In genomic region chr16:18805746-18806145, GRCm38 (mm10) we compare ENCODE assay signal across 20 mouse cellular contexts. TPM values are rescaled to one million over a fixed set of nuclear protein-coding genes. Genes with fewer than 3 reads are reported as not detected.
DNase-seq lines count a peak whose midpoint lies in the region.
"Had no signal": no experiment of that assay in that cellular context is flagged by ENCODE, and none has a peak within 500 bp of the region (broad histone marks: within the 10 kb centered on the region; RNA-seq: fewer than 3 reads in every experiment).

No protein-coding gene starts in this region.

- peak; percentile 32 for DNase-seq in kidney, adult 11 months
- DNase-seq in kidney, adult 18-20 months: no peak
- DNase-seq in right cerebral cortex, adult 18-20 months: peak; percentile 13
- no peak for DNase-seq in right cerebral cortex, adult 2 months (ENCODE audit: low spot score in 2 of 2)
- DNase-seq in adrenal gland, postnatal 25 days: peak; percentile 35
- no peak for DNase-seq in cerebellum, postnatal 25 days
- DNase-seq in retina, embryonic 14.5 days (ENCODE audit: low spot score): no peak
- DNase-seq: cerebellum, adult 18-20 months; cerebellum, postnatal 36 days; embryo, embryonic 11 days; gastrocnemius, postnatal 36 days; liver, embryonic 13.5 days; lung, adult 2 months; lung, postnatal 14 days; retina, postnatal 1 day; right cerebral cortex, postnatal 4 days; thymus, adult 2 months; thymus, postnatal 4 days had no signal

RNA-seq across cellular contexts. Expression of gene Ufd1, which starts 5.8 kb away (rescaled TPM):
- 95.5 and 124 TPM in 2 replicates for total RNA-seq in adrenal gland, postnatal 25 days (2021)

RNA-seq across cellular contexts. Expression of gene Cdc45, which starts 6.0 kb away (rescaled TPM):
- 11.1 and 14.0 TPM in 2 replicates for total RNA-seq in adrenal gland, postnatal 25 days (2021)

RNA-seq across cellular contexts. Expression of gene Cldn5, which starts 29.1 kb away (rescaled TPM):
- total RNA-seq in adrenal gland, postnatal 25 days (2021): 15.2 and 23.3 TPM in 2 replicates
- total RNA-seq: megakaryocyte, adult 5-6 weeks had no signal

RNA-seq across cellular contexts. Expression of gene 2510002D24Rik, which starts 30.6 kb away (rescaled TPM):
- 15.5 and 24.3 TPM in 2 replicates for total RNA-seq in adrenal gland, postnatal 25 days (2021)

RNA-seq across cellular contexts. Expression of gene Gm28539, which starts 30.6 kb away (rescaled TPM):
- total RNA-seq in adrenal gland, postnatal 25 days (2021): 3.8 and 4.6 TPM in 2 replicates
- total RNA-seq: ES-E14; megakaryocyte, adult 5-6 weeks had no signal

Comparison
In these comparisons a context has a peak if more than half of its experiments do, and no peak if none do; other contexts are left out.
1. DNase-seq: peak in kidney, adult 11 months (single experiment), right cerebral cortex, adult 18-20 months (single experiment) and adrenal gland, postnatal 25 days (single experiment); none in kidney, adult 18-20 months (single experiment), right cerebral cortex, adult 2 months (0 of 2), cerebellum, postnatal 25 days (0 of 2) and retina, embryonic 14.5 days (single experiment).